Mouse (Mus musculus): ENCODE measurements around the gene Top3b.

- no peak for TF ChIP-seq CTCF (IDR thresholded peaks at IDR 0.05; ENCODE audit: low read depth)
- no peak for TF ChIP-seq EP300 (IDR thresholded peaks at IDR 0.05; ENCODE audit: low read depth)
Measured at GRCm38 (mm10) chr16:16888341-16888740, 17.8 kb downstream of the Top3b start.

Data from liver, embryonic 14.5 days (tissue).